Mouse (Mus musculus) kidney, postnatal 14 days (tissue): Measurements from ENCODE around the gene Dhx30.
"Not testable (repeated sequence)": the region's sequence is repeated elsewhere in the genome, so short reads cannot be mapped to it uniquely, and the experiment has no call there.

Experiments used
- DNase-seq: peaks from one replicate; pipeline ENCODE4 v3.0.0; 2022; ENCODE audit warnings: mixed read lengths

Dhx30 gene

DNA sequence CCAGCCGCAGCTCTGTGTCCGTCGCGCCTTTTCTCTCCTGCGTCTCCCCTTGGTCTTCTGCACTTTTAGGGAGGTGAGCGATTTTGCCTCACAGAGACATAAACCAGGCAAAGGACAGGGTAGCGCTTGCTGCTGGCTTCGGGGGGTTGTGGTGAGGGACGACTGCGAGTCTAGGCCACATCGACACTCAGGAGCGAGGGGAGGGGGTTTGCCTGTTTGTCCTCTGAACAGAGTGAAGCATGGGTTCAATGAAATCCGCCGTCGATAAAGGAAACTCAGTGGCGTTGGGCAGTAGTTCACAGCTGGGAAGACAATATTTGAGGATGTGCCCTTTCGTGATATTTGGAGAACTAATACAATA lies at the start of gene Dhx30:
Gene Dhx30 (minus strand): TSS at position 52 of the 361 bp plus-strand sequence.
- DNase-seq, result no peak

DNA sequence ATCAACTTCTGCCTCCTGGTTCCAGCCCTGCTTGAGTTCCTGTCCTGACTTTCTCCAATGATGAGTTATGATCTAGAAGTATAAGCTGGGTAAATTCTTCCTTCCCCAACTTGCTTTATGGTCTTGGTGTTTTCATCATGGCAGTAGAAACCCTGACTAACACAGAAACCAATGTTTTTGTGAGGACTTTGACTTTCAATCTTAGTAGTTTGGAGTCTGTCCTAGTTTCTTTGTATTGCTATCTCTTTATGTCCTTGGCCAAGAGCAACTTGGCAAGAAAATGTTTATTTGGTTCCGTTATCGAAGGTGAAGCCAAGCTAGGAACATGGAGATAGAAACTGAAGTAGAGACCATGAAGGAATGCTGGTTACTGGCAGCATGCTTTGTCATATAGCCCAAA lies 45.4 kb upstream of the Dhx30 start:
- no peak for DNase-seq

DNA sequence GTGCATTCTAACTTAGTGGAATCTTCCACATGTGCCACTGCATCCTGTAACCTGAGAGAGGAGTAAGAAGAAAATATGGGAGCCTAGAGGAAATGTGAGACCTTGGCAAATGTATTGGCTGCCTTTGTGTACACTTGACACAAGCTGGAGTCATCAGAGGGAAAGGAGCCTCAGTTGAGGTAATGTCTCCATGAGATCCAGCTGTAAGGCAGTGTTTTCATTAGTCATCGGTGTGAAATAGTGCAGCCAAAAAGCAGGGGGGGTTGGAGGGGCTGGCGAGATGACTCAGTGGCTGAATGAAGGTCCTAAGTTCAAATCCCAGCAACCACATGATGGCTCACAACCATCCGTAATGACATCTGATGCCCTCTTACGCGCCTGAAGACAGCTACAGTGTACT lies 44.8 kb upstream of the Dhx30 start:
- no peak for DNase-seq

- not testable (repeated sequence) for DNase-seq
Measured at GRCm38 (mm10) chr9:110160486-110160885, 42.9 kb upstream of the Dhx30 start.

- peak; percentile 5 for DNase-seq
Measured at GRCm38 (mm10) chr9:110159036-110159435, 41.4 kb upstream of the Dhx30 start.

DNA sequence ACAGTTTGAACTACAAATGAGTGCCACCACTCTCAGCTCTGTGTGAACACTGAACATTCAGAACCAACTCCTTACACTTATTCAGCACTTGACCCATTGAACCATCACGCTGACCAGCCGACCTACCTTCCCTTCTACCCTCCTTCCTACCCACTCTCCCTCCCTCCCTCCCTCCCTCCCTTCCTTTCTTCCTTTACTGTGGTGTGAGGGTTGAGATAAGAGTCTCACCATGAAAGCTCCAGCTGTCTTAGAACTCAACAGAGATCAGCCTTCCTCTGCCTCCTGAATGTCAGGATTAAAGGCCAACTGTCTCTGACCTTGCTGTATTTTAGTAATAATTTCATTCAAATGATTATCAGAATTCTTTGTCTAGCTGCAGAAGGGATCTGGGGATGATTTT lies 31.0 kb upstream of the Dhx30 start:
- no peak for DNase-seq

- DNase-seq, result no peak
Measured at GRCm38 (mm10) chr9:110142097-110142496, 24.5 kb upstream of the Dhx30 start.

DNA sequence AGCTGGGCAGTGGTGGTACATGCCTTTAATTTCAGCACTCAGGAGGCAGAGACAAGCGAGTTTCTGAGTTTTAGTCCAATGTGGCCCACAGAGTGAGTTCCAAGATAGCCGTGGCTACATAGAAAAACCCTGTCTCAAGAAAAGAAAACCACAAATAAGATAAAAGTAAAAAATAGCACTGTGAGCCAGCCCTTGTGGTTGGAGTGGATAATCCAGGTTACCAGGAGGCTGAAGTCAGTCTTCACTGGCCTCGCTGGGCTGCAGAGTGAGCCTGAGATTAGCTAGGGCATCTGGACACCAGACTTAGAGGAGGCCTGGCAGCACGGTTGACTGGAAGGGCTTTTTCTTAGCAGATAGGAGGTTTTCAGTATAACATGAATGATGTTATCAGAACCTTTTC lies 21.5 kb upstream of the Dhx30 start:
- no peak for DNase-seq

GRCm38 (mm10) chr9:110134176-110134575 lies 16.5 kb upstream of the Dhx30 start:
- DNase-seq, result no peak

DNA sequence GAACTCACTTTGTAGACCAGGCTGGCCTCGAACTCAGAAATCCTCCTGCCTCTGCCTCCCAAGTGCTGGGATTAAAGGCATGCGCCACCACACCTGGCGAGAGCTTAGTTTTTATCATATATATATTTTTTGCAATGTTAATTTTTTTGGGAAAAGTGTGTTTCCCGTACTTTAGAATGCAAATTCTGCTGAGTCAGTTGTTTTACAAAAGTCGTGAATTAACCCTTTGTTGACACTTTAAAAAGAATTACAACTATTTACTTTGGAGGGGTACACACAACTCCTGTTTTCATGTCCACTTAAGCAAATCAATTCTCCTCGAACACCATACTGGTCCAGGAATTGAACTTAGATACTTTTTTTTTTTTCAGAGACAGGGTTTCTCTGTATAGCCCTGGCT lies 15.3 kb upstream of the Dhx30 start:
- no peak for DNase-seq

DNA sequence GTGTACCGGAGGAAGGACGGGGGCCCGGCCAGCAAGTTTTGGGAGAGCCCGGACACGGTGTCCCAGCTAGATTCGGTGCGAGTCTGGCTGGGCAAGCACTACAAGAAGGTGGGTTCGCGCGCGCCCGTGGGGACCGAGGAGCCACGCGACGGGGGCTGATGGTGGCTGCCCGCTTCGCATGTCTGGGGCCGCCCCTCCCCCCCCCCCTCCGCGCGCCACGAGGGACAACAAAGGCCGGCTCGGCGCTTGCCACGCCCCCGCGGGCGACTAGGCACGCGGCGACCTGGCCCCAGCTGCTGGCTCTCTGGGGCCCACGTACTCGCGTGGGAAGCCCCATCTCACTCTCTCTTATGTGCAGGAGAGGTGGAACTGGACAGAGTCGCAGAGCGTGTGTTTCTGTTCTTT lies 14.6 kb upstream of the Dhx30 start:
- no peak for DNase-seq

DNA sequence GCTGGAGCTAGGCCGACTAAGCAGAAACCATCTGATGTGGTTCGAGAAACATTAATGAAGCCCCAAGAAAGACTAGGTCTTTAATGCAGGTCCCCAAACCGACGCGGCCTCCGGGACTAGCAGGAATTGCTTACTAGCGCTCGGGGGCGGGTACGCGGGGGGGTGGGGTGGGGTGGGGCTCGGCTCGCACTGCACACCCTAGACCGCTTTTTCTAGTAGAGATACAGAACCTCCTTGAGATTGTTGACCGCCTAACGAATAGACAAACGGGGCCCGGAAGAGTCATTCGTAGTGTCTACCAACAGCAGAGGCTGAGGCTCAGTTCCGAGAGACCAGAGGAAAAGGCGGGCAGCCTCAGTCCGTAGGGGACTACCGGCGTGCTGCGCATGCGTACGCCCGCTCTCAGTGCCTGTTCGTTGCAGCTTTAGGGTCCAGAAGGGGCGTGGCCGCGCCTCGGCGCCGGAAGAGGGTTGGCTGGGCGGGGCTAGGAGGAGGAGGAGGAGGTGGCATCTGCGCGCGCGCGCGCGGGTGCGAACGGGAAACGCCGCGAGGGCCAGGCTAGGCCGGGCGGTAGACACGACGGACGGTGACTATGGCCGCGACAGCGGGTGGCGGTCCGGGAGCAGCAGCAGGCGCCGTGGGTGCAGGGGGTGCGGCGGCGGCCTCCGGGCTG lies 14.0 kb upstream of the Dhx30 start:
- peak; percentile 100 for DNase-seq

DNA sequence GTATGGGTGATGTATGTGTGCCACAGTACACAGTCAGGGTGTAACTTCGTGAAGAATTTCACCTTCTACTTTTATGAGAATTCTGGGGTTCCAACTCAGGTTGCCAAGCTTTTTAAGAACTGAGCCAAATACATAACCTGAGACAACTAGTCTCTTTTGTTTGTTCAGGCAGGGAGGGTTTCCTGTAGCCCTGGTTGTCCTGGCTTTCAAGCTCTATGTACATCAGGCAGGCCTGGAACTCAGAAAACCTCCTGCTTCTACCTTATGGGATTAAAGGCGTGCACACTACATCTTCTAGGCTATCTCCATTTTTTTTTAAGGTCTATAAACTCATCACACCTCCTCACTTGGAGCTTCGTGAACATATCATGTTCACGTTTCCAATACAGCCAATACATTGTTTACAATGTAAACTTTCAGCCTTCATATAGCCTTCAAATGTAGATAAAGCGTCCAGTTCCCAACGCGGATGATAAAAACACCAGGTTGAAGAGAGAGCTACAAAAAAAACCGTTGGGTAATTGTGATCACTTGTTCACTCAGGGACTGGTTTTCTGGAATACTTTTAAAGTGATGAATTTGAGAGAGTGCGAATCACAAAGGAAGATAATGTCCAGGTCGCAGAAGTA lies 13.4 kb upstream of the Dhx30 start:
- DNase-seq, result no peak

- DNase-seq, result not testable (repeated sequence)
Measured at GRCm38 (mm10) chr9:110124008-110124540, 6.4 kb upstream of the Dhx30 start.

DNA sequence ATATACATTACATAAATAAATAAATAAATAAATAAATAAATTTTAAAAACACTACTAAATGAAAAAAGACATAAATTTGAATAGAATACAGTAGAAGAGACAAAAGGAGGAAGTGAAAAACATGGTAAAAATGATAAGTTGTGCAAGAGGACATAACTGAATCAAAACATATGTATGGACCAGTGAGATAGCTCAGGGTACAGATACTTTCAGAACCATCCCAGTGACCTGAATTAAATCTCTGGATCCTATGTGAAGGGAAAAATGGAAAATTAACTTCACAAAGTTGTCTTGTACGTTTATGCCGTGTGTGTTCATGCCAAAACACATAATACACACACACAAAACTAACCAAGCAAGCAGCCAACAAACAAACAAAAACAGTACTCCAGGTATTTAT lies 5.7 kb upstream of the Dhx30 start:
- no peak for DNase-seq

DNA sequence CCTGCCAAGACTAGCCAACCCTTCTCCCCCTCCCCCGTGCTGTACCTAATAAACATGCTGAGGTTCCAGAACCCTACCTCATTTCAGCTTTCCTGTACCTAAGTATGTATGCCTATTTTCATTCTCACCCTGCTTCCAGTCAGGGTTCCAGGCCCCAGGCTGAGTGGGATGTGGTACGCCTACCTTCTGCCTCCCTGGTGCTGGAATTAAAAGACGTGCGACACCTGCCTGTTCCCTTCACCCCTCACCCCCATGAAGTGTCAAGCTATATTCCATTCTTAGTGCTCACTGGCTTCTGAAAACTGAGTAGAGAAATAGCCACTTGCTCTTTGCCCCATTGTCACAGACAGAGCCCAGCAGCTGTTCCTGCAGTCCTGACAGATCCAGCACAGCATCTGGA lies 3.8 kb upstream of the Dhx30 start:
- no peak for DNase-seq

DNA sequence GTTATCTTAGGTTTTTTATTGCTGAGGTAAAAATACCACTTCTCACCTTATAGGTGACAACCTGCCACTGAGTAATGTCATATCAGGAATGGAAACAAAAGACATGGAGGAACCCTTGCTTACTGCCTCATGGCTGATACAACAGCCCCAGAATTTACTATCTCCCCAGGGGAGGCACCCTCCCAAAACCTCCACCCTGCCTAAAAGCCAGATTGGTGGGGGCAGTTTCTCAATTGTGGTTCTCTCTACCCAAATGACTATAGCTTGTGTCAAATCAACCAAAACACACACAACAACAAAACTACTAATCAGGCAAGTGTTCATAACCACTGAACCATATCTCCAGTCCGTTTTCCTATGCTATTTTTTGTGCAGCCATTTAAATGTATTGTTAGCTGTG lies 619 bp upstream of the Dhx30 start:
- DNase-seq, result no peak

DNA sequence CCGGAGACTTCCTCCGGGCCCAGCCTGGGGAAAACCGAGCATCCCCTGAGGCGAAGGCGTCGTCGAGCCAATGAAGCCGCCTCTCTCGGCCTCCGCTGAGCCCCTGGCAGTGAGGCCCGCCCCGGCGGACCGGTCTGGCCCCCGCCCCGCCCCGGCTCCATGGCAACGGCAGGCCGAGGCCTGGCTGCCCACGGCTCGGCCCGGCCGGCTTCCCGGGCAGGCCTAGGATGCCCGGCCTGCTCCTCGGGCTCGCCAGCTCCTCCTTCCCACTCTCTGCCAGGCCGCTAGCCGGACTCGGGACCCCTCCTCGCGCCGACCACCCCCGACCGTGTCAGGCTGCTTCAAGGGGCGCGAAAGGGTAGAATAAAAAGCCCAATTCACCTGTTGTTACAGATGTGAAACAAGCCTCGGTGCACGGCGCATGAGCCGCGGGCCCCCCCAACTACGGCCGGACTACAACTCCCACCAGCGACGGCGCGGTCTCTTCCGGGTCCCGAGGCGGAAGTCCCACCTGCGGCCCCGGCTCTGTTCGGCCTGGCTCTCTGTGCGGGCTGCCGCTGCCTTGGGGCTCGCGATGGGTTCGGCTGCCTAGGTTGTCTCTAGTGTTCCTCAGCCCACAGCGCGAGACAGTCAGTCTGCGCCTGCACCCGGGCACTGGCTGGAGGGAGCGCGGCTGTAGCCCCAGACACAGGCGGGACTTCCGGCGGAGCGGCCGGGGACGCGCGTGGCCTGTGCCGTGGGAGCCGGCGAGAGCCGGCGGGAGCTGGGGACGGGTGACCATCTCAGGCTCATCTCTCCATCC lies 452 bp downstream of the Dhx30 start, which contains the start of gene Smarcc1:
Gene Smarcc1 (plus strand): TSS at position 732 of the 802 bp plus-strand sequence.
- peak; percentile 93 for DNase-seq

DNA sequence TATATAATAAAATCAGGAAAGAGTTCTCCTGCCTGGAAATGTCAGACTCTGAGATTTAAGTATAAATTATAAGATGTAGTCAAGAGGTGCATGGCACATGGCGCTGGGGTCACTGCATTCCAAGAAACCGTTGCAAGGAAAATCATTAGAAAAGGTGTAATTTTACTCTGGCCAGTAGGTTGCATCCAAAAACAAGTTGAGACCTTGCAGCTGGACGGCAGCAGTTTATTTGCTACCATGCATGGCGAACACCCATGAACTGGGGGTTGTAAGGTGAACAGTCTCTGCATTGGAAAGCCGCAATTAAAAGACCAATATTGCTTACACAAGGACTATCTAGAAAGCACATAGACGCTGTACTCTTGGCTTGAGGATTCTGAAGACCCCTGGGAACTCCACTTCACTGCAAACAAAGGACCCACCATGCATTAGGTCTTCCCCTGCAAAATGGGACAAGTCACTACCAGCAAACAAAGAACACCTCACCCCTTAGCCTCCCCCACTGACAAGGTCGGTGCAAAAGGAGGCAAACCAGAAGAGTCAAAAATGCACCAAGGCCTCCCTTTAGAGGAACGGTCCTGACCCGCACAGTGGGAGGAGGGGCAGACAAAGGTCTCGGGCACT lies 1.2 kb downstream of the Dhx30 start:
- no peak for DNase-seq

GRCm38 (mm10) chr9:110100627-110101600 lies 16.7 kb downstream of the Dhx30 start:
- peak; percentile 93 for DNase-seq

- DNase-seq, result no peak
Measured at GRCm38 (mm10) chr9:110097791-110098190, 19.8 kb downstream of the Dhx30 start.

DNA sequence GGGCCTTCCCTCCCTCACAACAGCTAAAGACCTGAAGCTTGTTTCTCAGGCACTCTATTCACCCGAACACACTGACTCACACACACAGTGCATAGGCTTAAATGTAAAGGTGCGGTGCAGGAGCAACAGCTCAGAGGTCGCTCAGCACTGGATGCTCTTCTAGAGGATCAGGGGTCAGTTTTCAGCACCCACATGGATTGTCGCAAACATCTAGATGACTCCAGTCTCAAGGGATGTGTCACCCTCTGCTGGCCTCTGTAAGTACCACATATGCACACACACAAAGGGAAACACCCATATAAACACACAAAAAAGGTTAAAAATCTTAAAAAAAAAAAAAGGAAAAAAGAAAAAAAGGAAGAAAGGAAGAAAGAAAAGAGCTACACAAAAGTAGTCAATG lies 22.9 kb downstream of the Dhx30 start:
- DNase-seq, result no peak
